Mouse (Mus musculus) megakaryocyte, embryonic 14.5 days (primary cell): ENCODE measurements around the gene Slc35g3. TPM values are rescaled to one million over a fixed set of nuclear protein-coding genes. Genes with fewer than 3 reads are reported as not detected.

Source experiments
- H3K27me3 ChIP-seq: replicated peaks from 2 replicates; pipeline ENCODE3; 2012; ENCODE audit warnings: inconsistent platforms
- H3K36me3 ChIP-seq: replicated peaks from 2 replicates; pipeline ENCODE3; 2012; ENCODE audit warnings: low read length, inconsistent platforms, mixed read lengths
- H3K4me1 ChIP-seq: 2 replicates; pipeline ENCODE4 v1.6.1; 2012; ENCODE audit warnings: inconsistent platforms
- H3K4me3 ChIP-seq: replicated peaks from 2 replicates; pipeline ENCODE3; 2012; ENCODE audit warnings: moderate library complexity, mild to moderate bottlenecking, inconsistent platforms
- H3K9me3 ChIP-seq: 2 replicates; pipeline ENCODE4 v1.6.1; 2012; ENCODE audit warnings: inconsistent platforms
- FLI1 ChIP-seq: IDR thresholded peaks from 2 replicates; pipeline ENCODE4 v1.6.1; 2012; ENCODE audit warnings: low read length, inconsistent platforms, mixed read lengths
- GATA1 ChIP-seq: IDR thresholded peaks from 3 replicates; pipeline ENCODE4 v1.6.1; 2012; ENCODE audit warnings: mixed read lengths, low read length, inconsistent platforms, borderline replicate concordance
- polyA plus RNA-seq: library from polyadenylated mRNA; stranded (reverse); fragments of >175 nt; gene quantifications from 2 replicates; pipeline ENCODE4 v1.2.3, GENCODE M21; 2012; ENCODE audit warnings: low replicate concordance; ENCODE audit not compliant: insufficient read depth

The Slc35g3 gene
- polyA plus RNA-seq, 1 experiment = not detected

DNA sequence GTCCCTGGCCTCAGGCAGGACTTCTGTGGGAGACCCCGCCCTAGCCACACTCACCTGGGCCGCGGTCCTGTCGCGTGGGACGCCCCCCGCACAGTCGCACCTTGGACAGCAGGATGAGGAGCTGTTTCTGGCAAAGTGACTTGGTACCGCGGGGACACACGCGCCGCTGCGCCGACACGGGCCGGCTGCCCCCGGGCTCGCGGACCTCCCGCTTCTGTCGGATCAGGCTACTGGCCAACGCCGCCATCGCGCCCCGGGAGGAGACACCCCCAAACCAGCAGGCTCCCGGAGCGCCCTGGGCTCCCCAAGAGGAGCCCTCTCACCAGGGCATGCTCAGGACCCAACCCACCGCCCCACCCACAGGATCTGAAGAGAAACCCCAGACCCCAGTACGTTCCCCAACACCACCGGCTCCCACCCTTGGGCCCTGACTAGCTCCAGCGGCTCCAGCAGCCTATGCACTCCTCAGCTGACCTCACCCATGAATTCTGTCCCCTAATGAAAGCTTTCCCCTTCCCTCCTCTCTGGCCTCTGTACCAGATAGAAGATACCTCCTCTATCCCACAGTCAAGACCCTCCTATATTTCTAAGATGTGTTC lies 39.7 kb upstream of the Slc35g3 start, which contains the start of gene Fgf11:
Fgf11 (minus strand) TSS at position 479 of the 599 bp plus-strand sequence.
- TF ChIP-seq FLI1 (no peak), GATA1 (no peak)
- Histone ChIP-seq H3K36me3 (no peaks in the 10 kb centered on the region), H3K4me3 (peak within 1 kb of the TSS; percentile 90), H3K27me3 (peaks cover 92% of the 10 kb centered on the region), H3K9me3 (peaks cover under 1% of the 10 kb centered on the region; the same call in 1 of the 2 replicates), H3K4me1 (peaks cover 65% of the 10 kb centered on the region)

GRCm38 (mm10) chr11:69800392-69801197 lies 38.8 kb upstream of the Slc35g3 start:
- Histone ChIP-seq H3K27me3 (peaks cover 93% of the 10 kb centered on the region), H3K9me3 (no peaks in the 10 kb centered on the region), H3K4me1 (peaks cover 70% of the 10 kb centered on the region), H3K36me3 (no peaks in the 10 kb centered on the region), H3K4me3 (peak overlapping the region; percentile 87)
- TF ChIP-seq FLI1 (no peak), GATA1 (no peak)

GRCm38 (mm10) chr11:69800138-69800391 lies 38.3 kb upstream of the Slc35g3 start:
- TF ChIP-seq FLI1 (no peak), GATA1 (no peak)
- Histone ChIP-seq H3K4me1 (peaks cover 75% of the 10 kb centered on the region), H3K27me3 (peaks cover 88% of the 10 kb centered on the region), H3K36me3 (no peaks in the 10 kb centered on the region), H3K4me3 (peak overlapping the region; percentile 87), H3K9me3 (no peaks in the 10 kb centered on the region)

DNA sequence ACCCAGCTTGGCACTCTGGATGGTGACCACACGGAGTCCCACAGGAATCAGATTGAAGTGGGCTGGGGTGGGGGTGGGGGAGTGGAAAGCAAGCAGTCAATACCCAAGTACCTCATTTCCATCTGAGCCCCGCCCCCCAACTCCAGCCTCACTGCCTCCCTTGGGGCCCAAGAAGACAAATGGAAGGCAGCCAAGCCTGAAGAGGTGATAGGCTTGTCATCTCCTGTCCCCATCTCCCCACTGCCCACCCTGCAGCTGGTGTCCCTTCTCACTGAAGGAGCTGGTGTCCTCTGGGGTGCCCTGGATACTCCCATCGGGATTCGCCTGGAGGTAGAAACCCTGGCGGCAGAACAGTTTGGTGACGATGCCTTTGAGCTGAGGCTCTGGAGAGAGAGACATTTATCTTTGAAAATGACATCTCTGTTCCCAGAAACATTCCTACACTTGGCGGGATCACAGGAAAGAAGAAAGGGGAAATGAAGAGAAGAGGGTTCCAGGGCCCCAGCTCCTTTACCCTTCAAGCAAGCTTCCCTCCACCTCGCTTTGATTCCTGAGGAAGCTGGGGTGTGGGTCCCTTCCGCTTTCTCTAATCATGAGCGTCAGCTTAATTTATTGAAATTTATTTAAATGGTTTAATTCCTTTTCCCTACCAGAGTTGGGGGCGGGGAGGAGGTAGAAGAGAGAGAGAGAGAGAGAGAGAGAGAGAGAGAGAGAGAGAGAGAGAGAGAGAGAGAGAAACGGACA lies 37.8 kb upstream of the Slc35g3 start:
- Histone ChIP-seq H3K36me3 (no peaks in the 10 kb centered on the region), H3K9me3 (no peaks in the 10 kb centered on the region), H3K27me3 (peaks cover 83% of the 10 kb centered on the region), H3K4me1 (peaks cover 77% of the 10 kb centered on the region), H3K4me3 (peak overlapping the region; percentile 87)
- TF ChIP-seq FLI1 (no peak), GATA1 (no peak)

- peaks cover 78% of the 10 kb centered on the region for H3K27me3 ChIP-seq
These were observed 36.2 kb upstream of the Slc35g3 start for GRCm38 (mm10) chr11:69797924-69798323.

GRCm38 (mm10) chr11:69795983-69796435 lies 34.2 kb upstream of the Slc35g3 start:
- Histone ChIP-seq H3K4me3 (peak overlapping the region; percentile 91), H3K36me3 (no peaks in the 10 kb centered on the region), H3K4me1 (peaks cover 46% of the 10 kb centered on the region), H3K27me3 (peaks cover 63% of the 10 kb centered on the region), H3K9me3 (no peaks in the 10 kb centered on the region)
- TF ChIP-seq FLI1 = no peak
- TF ChIP-seq GATA1 = no peak

More at GRCm38 (mm10) chr11:69797924-69798323, 36.2 kb upstream of the Slc35g3 start:
- TF ChIP-seq FLI1 = no peak
- no peak for TF ChIP-seq GATA1
- Histone ChIP-seq H3K4me1 (peaks cover 65% of the 10 kb centered on the region), H3K4me3 (no peak overlapping the region), H3K9me3 (no peaks in the 10 kb centered on the region), H3K36me3 (no peaks in the 10 kb centered on the region)

GRCm38 (mm10) chr11:69795168-69795982 lies 33.6 kb upstream of the Slc35g3 start, which contains the start of gene Chrnb1:
Gene Chrnb1 (minus strand): TSS chr11:69795943.
- H3K4me3 ChIP-seq = peak within 1 kb of the TSS; percentile 91
- no peaks in the 10 kb centered on the region for H3K9me3 ChIP-seq
- peaks cover 56% of the 10 kb centered on the region for H3K27me3 ChIP-seq
- H3K36me3 ChIP-seq = no peaks in the 10 kb centered on the region
- peaks cover 40% of the 10 kb centered on the region for H3K4me1 ChIP-seq
- TF ChIP-seq GATA1 = no peak
- TF ChIP-seq FLI1 = no peak

- H3K9me3 ChIP-seq = no peaks in the 10 kb centered on the region
- TF ChIP-seq FLI1 (no peak), GATA1 (no peak)
- no peak overlapping the region for H3K4me3 ChIP-seq
- peaks cover 26% of the 10 kb centered on the region for H3K4me1 ChIP-seq
- H3K27me3 ChIP-seq = peaks cover 43% of the 10 kb centered on the region
- H3K36me3 ChIP-seq = no peaks in the 10 kb centered on the region
These were observed 31.7 kb upstream of the Slc35g3 start for GRCm38 (mm10) chr11:69793429-69793828.

GRCm38 (mm10) chr11:69791420-69791819 lies 29.7 kb upstream of the Slc35g3 start:
- no peaks in the 10 kb centered on the region for H3K9me3 ChIP-seq
- peaks cover 26% of the 10 kb centered on the region for H3K4me1 ChIP-seq
- no peak overlapping the region for H3K4me3 ChIP-seq
- peaks cover 30% of the 10 kb centered on the region for H3K27me3 ChIP-seq
- no peaks in the 10 kb centered on the region for H3K36me3 ChIP-seq
- no peak for TF ChIP-seq GATA1
- TF ChIP-seq FLI1 = no peak
